Mouse (Mus musculus) layer of hippocampus, adult 2 months (tissue): ENCODE measurements at regions not wholly inside any gene's neighbourhood (a gene's known extent, or its start where the extent isn't known, plus 50 kb on each side); places are given as distances from the start of the nearest gene placed in this dataset.

Experiments
- DNase-seq, 2 experiments: peaks; one replicate each; pipeline ENCODE4 v3.0.0; 2022; ENCODE audit warnings: low spot score in 2 of 2
- H3K27ac ChIP-seq: fragments of 200-600 bp; 2 replicates; pipeline ENCODE4 v1.8.1; 2022
- H3K4me3 ChIP-seq: fragments of 200-600 bp; 2 replicates; pipeline ENCODE4 v1.8.1; 2022; ENCODE audit warnings: mild to moderate bottlenecking
- CTCF ChIP-seq: fragments of 200-600 bp; conservative IDR thresholded peaks from 2 replicates; pipeline ENCODE4 v1.8.1; 2022; ENCODE audit warnings: antibody characterized with exemption, mild to moderate bottlenecking, moderate library complexity

DNA sequence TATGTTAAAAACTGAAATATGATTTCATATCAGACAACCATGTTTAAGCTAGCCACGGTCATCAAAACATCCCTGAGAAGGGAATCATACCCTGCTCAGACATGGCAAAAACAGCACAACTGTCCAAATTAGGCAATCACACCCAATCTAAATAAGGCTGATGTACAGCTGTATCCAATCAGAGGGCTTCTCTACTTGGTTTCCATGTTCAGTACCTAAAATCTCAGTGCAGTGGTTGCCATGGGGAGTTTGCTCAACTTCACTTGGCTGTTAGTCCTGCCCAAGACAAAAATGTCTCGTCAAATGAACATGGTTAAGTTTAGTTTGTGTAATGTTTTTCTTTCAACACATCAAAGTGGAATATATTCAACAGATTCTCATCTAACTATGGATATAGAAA lies 987.0 kb downstream of the Cdh9 start:
- H3K27ac ChIP-seq = no peak overlapping the region
- no peak for TF ChIP-seq CTCF
- peak in 1 of 2 experiments; percentile 0 for DNase-seq
- no peak overlapping the region for H3K4me3 ChIP-seq

DNA sequence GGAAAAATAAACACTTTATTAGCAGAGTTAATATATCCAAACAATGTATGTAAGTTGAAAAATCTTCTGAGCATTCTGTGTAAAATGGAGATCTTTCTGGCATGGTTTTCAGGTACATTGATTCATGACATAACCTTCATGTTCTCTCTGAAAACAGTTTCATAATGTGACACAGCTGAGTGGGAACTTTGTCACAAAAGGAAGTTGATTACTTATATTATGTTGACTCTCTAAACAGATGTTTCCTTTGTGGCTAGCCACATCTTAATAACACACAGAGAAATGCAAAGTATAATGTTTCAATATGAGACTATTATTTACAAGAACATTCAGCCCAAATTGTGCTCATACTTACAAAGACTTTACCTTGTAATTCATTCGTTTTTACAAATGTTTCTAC lies 1002.1 kb downstream of the Cdh9 start:
- H3K27ac ChIP-seq = no peak overlapping the region
- no peak for TF ChIP-seq CTCF
- H3K4me3 ChIP-seq = no peak overlapping the region
- DNase-seq = no peak

DNA sequence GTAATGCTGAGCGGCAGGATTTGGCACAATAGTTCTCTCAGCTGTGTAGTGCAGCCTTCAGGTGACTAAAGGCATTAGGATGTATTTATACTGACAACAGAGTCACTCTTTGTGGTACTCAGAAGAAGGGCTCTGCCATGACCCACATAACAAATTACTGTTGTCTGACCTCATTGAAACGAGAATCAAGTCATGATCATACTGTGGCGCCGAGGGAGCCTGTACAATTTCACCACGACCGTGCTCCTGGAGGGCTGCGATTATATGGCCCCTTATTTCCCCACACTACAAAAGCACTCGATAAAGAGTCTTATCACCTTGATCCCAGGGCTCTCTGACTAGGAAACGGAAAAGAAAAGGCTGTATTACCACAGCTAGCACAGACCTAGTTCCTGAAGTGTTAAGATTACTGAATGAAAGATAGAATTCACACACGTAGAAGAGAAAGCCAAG lies 1041.7 kb downstream of the Cdh9 start:
- no peak for TF ChIP-seq CTCF
- no peak overlapping the region for H3K27ac ChIP-seq
- DNase-seq = no peak
- H3K4me3 ChIP-seq = no peak overlapping the region

DNA sequence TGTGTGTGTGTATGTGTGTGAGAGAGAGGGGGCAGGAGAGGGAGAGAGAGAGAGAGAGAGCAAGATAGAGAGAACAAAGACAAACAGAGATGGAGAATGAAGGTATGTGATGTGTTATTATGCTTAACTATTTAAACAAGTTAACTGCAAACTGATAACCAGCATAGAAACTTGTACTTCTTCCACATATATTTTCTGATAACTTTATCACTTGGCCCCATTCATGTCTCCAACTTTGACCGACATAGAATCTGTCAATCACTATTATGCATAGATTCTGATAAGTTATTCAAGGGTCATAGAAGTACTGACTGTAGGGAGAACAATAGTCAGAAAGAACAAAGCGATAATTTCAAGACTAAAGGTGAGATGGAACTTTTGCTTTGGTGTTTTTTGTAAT lies 1039.0 kb upstream of the Cdh10 start:
- Histone ChIP-seq H3K27ac (no peak overlapping the region), H3K4me3 (no peak overlapping the region)
- no peak for DNase-seq
- TF ChIP-seq CTCF = no peak

DNA sequence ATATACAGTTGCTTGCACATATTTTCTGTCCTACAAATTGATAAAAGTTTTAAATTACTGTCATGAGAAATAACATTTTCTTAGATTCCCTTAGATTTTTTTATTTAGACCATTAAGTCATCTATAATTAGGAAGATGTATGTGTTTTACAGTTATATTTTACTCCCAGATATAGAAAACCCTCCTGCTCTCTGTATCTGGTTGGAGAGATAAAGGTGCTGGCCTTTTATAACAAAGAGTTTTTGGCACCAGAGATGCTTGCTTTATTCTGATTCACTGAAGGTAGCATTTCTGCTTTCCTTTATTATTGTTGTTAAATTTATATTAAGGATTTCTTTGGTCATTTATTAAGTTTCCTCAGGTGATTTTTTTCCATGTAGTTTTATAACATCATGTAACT lies 1035.4 kb upstream of the Cdh10 start:
- no peak for TF ChIP-seq CTCF
- DNase-seq = no peak
- Histone ChIP-seq H3K4me3 (no peak overlapping the region), H3K27ac (no peak overlapping the region)

DNA sequence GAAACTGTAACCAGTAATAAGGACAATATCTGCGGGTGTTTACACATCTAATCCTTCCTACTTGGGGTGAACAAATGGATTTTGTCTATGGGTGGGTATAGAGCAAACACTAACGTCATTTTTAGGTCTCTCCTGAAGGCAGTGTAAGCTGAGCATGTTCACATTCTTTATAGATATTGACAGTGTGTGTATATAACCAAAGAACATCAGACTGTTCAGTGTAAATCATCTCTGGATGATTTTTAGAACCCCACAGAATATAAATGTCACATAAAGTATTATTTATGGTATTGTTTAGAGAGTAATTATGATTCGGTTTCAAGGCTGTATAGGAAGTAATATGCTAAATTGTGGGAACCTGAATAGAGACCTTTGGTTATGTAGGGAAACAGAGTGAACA lies 1021.2 kb upstream of the Cdh10 start:
- Histone ChIP-seq H3K27ac (no peak overlapping the region), H3K4me3 (no peak overlapping the region)
- DNase-seq = no peak
- TF ChIP-seq CTCF = no peak

DNA sequence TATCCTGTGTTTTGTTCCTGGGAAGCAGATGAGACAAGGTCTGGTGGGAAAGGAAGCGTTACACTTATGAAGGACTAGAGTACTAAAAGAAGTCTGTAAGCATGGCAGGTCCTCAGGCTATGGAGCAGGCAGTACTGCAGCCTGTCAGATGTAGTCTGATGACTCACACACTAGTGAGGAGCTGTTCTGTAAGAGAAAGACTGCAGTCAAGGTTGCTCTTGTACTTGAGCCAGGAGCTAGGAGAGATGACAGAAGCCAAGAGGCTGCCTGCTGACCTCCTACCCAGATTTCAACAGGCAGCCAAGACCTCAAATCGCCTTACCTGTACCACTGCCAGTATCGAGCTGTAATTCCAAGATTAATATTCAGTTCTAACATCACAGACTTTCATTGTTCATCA lies 1017.3 kb upstream of the Cdh10 start:
- TF ChIP-seq CTCF = no peak
- Histone ChIP-seq H3K27ac (no peak overlapping the region), H3K4me3 (no peak overlapping the region)
- peak in 1 of 2 experiments; percentile 3 for DNase-seq

DNA sequence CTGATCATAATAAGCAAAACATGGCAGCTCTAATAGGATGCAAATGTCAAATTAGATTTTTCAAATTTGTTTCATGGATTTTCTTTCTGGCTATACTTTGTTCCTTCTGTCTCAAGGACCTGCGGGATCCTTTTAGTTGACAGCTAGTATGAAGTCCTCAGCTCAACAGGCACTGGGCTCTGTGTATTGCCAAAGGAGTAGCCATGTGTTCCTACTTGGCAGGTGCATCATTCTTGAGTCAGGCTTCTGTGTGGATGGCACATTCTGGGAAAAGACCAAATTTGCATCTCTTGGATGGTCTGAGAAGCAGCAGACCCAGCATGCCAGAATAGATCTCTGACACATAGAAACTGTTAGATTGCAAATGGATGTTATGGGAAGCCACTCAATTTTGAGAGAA lies 1015.6 kb upstream of the Cdh10 start:
- H3K4me3 ChIP-seq = no peak overlapping the region
- H3K27ac ChIP-seq = no peak overlapping the region
- TF ChIP-seq CTCF = no peak
- DNase-seq = no peak

DNA sequence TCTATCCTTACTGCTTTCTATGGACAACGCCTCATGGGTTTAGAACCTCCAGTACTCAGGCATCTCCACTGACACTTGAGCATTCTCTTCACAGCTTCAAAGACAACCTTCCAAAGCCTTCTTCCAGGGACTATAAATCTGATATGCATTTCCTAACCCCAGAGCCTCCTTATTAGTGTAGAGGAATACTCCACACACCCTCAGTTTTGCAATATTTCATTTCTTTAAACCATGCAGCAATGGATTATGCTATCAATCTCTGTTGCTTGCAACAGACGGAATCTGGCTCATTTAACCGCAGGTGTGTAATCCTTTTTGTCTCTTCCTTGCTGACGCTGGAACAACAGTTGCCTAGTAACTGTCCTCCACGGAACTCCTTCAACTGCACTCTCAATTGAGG lies 988.4 kb upstream of the Cdh10 start:
- no peak overlapping the region for H3K4me3 ChIP-seq
- TF ChIP-seq CTCF = no peak
- H3K27ac ChIP-seq = no peak overlapping the region
- DNase-seq = no peak

DNA sequence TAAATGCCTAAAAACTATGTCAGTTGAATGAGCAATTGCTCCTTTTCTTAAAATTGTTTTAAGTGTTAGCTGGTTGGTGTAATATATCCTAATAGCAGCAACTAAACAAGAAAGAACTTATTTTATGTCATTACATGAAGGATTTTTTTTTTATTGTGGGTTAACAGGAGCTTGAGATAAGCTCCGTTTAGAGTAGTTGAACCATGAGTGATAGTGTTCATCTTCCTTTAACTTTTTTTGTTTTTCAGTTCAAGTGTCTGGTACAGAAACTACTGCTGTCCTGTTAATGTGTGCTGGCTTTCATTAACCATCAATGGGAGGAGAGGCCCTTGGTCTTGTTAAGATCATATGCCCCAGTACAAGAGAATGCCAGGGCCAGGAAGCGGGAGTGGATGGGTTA lies 986.8 kb upstream of the Cdh10 start:
- DNase-seq = no peak
- Histone ChIP-seq H3K27ac (no peak overlapping the region), H3K4me3 (no peak overlapping the region)
- no peak for TF ChIP-seq CTCF

DNA sequence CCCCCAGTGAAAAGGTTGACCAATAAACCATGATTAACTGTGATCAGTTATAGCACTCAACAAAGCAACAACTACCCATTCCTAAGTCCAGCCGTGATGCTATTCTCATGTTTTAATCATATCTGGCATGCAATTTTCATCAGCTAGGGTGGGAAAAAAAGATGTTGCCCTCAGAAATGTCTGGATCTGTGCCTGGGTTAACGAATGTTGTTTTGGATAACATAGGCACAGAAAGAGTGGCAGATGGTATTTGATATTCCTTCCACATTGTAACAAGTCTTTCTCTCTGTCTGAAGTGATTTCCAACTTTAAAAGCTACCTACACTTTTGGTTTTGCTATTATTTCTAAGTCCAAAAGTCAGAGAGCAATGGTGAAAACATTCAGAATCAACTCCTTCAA lies 938.6 kb upstream of the Cdh10 start:
- no peak for DNase-seq
- no peak for TF ChIP-seq CTCF
- no peak overlapping the region for H3K27ac ChIP-seq
- no peak overlapping the region for H3K4me3 ChIP-seq

DNA sequence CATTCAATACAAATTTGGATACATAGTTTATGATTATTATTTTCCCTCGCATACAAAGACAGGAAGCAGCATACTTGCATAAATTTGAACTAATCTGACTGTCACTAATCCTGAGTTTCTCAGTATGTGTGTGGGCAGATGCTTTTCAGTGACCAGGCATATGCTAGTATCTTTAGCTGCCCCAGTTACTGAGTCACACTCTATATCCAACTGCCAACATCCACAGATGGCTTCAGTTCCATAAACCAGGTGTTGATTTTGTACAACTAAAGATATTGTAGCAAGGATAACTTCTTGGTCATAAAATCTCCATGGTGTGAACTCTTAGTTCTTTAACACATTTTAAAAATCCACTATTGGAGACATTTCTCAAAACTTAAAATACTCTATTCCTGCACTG lies 929.4 kb upstream of the Cdh10 start:
- no peak overlapping the region for H3K4me3 ChIP-seq
- H3K27ac ChIP-seq = no peak overlapping the region
- peak; percentile 14 to 34 for DNase-seq
- TF ChIP-seq CTCF = no peak

DNA sequence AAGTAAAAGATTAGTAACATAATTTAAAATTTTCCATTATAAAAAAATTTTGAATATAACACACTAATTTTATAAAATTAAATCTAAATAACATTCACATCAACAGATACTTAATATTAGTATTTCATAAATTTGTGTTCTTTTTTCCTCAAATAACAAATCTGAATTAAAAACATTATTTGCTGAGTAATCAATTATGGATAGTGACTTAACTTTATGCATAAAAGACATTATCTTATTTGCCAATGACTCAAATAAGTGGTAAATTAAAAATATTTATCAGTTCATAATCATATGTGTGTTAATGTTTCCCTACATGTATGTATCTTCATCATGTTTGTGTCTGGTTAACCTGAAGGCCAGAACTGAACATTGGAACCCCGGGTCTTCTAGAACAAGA lies 918.7 kb upstream of the Cdh10 start:
- TF ChIP-seq CTCF = no peak
- no peak for DNase-seq
- Histone ChIP-seq H3K4me3 (no peak overlapping the region), H3K27ac (no peak overlapping the region)

DNA sequence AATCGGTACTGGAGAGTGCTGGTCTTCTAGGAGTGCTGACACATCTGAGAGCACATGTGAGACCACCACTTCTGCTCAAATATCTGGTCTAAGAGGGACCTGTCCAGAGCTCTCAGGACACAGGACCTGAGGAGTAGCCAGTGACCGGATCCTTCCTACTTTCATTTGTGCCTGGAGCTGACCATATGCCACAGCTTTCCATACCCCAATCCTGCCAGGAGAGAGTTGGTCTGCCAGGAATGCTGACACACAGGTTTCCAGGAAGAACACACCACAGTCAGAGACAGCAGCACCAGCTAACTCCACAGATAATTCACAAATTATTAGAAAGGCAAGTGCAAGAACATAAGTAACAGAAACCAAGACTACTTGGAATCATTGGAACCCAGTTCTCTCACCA lies 906.5 kb upstream of the Cdh10 start:
- no peak for DNase-seq
- TF ChIP-seq CTCF = no peak
- Histone ChIP-seq H3K4me3 (no peak overlapping the region), H3K27ac (no peak overlapping the region)

DNA sequence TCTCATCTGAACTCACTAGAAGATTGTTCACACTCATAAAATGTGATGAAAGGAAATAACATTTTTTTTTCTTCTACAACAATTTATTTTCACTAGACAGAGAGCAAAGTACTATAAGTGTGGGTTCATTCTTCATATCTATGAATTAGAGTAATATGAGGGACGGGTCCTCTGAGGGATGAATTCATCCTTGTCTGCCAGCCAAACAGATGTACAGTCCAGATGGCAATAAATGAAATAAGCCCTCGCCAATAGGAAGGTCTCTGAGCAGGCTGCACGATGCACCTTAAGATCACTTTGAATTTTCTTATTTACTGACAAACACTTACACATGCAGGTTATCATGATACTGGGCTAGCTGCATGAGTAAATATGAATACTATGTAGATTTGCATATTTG lies 886.2 kb upstream of the Cdh10 start:
- no peak overlapping the region for H3K27ac ChIP-seq
- no peak for DNase-seq
- no peak overlapping the region for H3K4me3 ChIP-seq
- no peak for TF ChIP-seq CTCF
